Mouse (Mus musculus) MEL (cell line): ENCODE data around the gene Ssr1. TPM values are rescaled to one million over a fixed set of nuclear protein-coding genes. Genes with fewer than 3 reads are reported as not detected.

Source experiments
- DNase-seq: peaks from one replicate; pipeline ENCODE4 v3.0.0; 2011; ENCODE audit warnings: low read depth, low spot score
- H3K27ac ChIP-seq: 2 replicates; pipeline ENCODE4 v1.5.1; 2012; ENCODE audit warnings: low read depth, mild to moderate bottlenecking, control low read depth, low read length, moderate library complexity; ENCODE audit not compliant: control insufficient read depth
- H3K27me3 ChIP-seq, 2 experiments: fragments of 150-350 bp in 1 of 2; sonication (generic) in 1 of 2; 2 replicates each; pipeline ENCODE4 v1.6.1; 2012; ENCODE audit warnings: low read length in 2 of 2, mild to moderate bottlenecking in 2 of 2, improper control_type of control experiment in 1 of 2, moderate library complexity in 1 of 2; ENCODE audit not compliant: insufficient read depth in 2 of 2, control insufficient read depth in 1 of 2
- H3K36me3 ChIP-seq, 2 experiments: 2 replicates each; pipeline ENCODE4 v1.6.1; 2012 to 2014; ENCODE audit warnings: low read length in 2 of 2, improper control_type of control experiment in 1 of 2, inconsistent platforms in 1 of 2, mild to moderate bottlenecking in 1 of 2; ENCODE audit not compliant: insufficient read depth in 2 of 2, control insufficient read depth in 1 of 2
- H3K4me1 ChIP-seq, 2 experiments: fragments of 150-350 bp in 1 of 2; sonication (generic) in 1 of 2; 2 replicates each; pipeline ENCODE4 v1.6.1; 2012; ENCODE audit warnings: low read length in 2 of 2, improper control_type of control experiment in 1 of 2, mild to moderate bottlenecking in 1 of 2; ENCODE audit not compliant: insufficient read depth in 2 of 2, control insufficient read depth in 1 of 2
- H3K4me3 ChIP-seq, 2 experiments: fragments of 150-350 bp in 1 of 2; sonication (generic) in 1 of 2; 2 replicates each; pipeline ENCODE4 v1.5.1; 2012; ENCODE audit warnings: low read depth in 2 of 2, low read length in 2 of 2, mild to moderate bottlenecking in 2 of 2, moderate library complexity in 2 of 2, control low read depth in 1 of 2, improper control_type of control experiment in 1 of 2; ENCODE audit not compliant: control insufficient read depth in 1 of 2, insufficient read depth in 1 of 2
- H3K79me2 ChIP-seq: 2 replicates; pipeline ENCODE4 v1.6.1; 2012; ENCODE audit warnings: mild to moderate bottlenecking, low read length, moderate library complexity; ENCODE audit not compliant: control insufficient read depth, poor library complexity, insufficient read depth
- H3K9ac ChIP-seq: 2 replicates; pipeline ENCODE4 v1.6.1; 2012; ENCODE audit warnings: low read depth, mild to moderate bottlenecking, control low read depth, low read length, moderate library complexity; ENCODE audit not compliant: control insufficient read depth, poor library complexity, severe bottlenecking
- H3K9me3 ChIP-seq: fragments of 150-350 bp; sonication (generic); replicated peaks from 2 replicates; pipeline ENCODE4 v1.6.1; 2012; ENCODE audit warnings: mild to moderate bottlenecking, low read length, improper control_type of control experiment, moderate library complexity; ENCODE audit not compliant: insufficient read depth
- BHLHE40 ChIP-seq: IDR thresholded peaks from 2 replicates; pipeline ENCODE4 v1.6.1; 2012; ENCODE audit warnings: low read depth, mild to moderate bottlenecking, inconsistent platforms, low read length, improper control_type of control experiment, borderline replicate concordance
- E2F4 ChIP-seq: IDR thresholded peaks from 2 replicates; pipeline ENCODE4 v1.6.1; 2011; ENCODE audit warnings: low read depth, low read length, improper control_type of control experiment, borderline replicate concordance
- ETS1 ChIP-seq: IDR thresholded peaks from 2 replicates; pipeline ENCODE4 v1.6.1; 2012; ENCODE audit warnings: low read depth, mild to moderate bottlenecking, inconsistent platforms, low read length, improper control_type of control experiment, moderate library complexity
- GABPA ChIP-seq: IDR thresholded peaks from 2 replicates; pipeline ENCODE4 v1.6.1; 2012; ENCODE audit warnings: low read depth, mild to moderate bottlenecking, inconsistent platforms, low read length, improper control_type of control experiment, moderate library complexity
- GATA1 ChIP-seq: IDR thresholded peaks from 2 replicates; pipeline ENCODE4 v1.6.1; 2011; ENCODE audit warnings: low read depth, low read length, improper control_type of control experiment
- JUND ChIP-seq: IDR thresholded peaks from 2 replicates; pipeline ENCODE4 v1.6.1; 2011; ENCODE audit warnings: low read depth, mild to moderate bottlenecking, improper control_type of control experiment, low read length
- MEF2A ChIP-seq: IDR thresholded peaks from 2 replicates; pipeline ENCODE4 v1.6.1; 2014; ENCODE audit warnings: low read depth, mild to moderate bottlenecking, inconsistent platforms, low read length, improper control_type of control experiment; ENCODE audit not compliant: poor library complexity, insufficient replicate concordance, severe bottlenecking; ENCODE audit errors: extremely low read depth
- MXI1 ChIP-seq: IDR thresholded peaks from 2 replicates; pipeline ENCODE4 v1.6.1; 2011; ENCODE audit warnings: mild to moderate bottlenecking, low read depth, low read length, improper control_type of control experiment
- MYB ChIP-seq: IDR thresholded peaks from 2 replicates; pipeline ENCODE4 v1.6.1; 2011; ENCODE audit warnings: mild to moderate bottlenecking, low read depth, low read length, improper control_type of control experiment
- MYC ChIP-seq: IDR thresholded peaks from 2 replicates; pipeline ENCODE4 v1.6.1; 2011; ENCODE audit warnings: low read depth, mild to moderate bottlenecking, low read length, improper control_type of control experiment, moderate library complexity
- POLR2AphosphoS2 ChIP-seq: IDR thresholded peaks from 2 replicates; pipeline ENCODE4 v1.6.1; 2011; ENCODE audit warnings: low read length, improper control_type of control experiment
- RAD21 ChIP-seq: IDR thresholded peaks from 2 replicates; pipeline ENCODE4 v1.6.1; 2011; ENCODE audit warnings: mild to moderate bottlenecking, low read depth, low read length, improper control_type of control experiment
- RCOR1 ChIP-seq: IDR thresholded peaks from 2 replicates; pipeline ENCODE4 v1.6.1; 2012; ENCODE audit warnings: low read depth, mild to moderate bottlenecking, inconsistent platforms, low read length, improper control_type of control experiment
- SIN3A ChIP-seq: IDR thresholded peaks from 2 replicates; pipeline ENCODE4 v1.6.1; 2012; ENCODE audit warnings: low read length, improper control_type of control experiment, inconsistent platforms
- SMC3 ChIP-seq: IDR thresholded peaks from 2 replicates; pipeline ENCODE4 v1.6.1; 2011; ENCODE audit warnings: low read depth, low read length, improper control_type of control experiment
- TBP ChIP-seq: IDR thresholded peaks from 2 replicates; pipeline ENCODE4 v1.8.0; 2011; ENCODE audit warnings: low read depth, low read length, improper control_type of control experiment
- TCF12 ChIP-seq: IDR thresholded peaks from 2 replicates; pipeline ENCODE4 v1.6.1; 2014; ENCODE audit warnings: low read depth, mild to moderate bottlenecking, inconsistent platforms, low read length, improper control_type of control experiment, moderate library complexity
- UBTF ChIP-seq: IDR thresholded peaks from 2 replicates; pipeline ENCODE4 v1.6.1; 2012; ENCODE audit warnings: low read depth, mild to moderate bottlenecking, inconsistent platforms, low read length, improper control_type of control experiment, moderate library complexity, borderline replicate concordance; ENCODE audit not compliant: insufficient read depth
- polyA plus RNA-seq, 2 experiments: library from polyadenylated mRNA; stranded (reverse) in 1 of 2; unstranded in 1 of 2; fragments of >175 nt in 1 of 2; fragments of >200 nt in 1 of 2; gene quantifications; 2 replicates each; pipeline versions ENCODE4 v1.2.1 to v1.2.4; 2012; ENCODE audit warnings: low replicate concordance in 2 of 2, low read depth in 1 of 2; ENCODE audit not compliant: insufficient read length in 2 of 2, insufficient read depth in 1 of 2, missing spikeins in 1 of 2
- total RNA-seq: library from RNA; depleted of rRNA; stranded (reverse); fragments of 300-350 nt; gene quantifications from 2 replicates; pipeline ENCODE4 v1.2.3, GENCODE M21; 2012

Ssr1 gene
- total and polyA plus RNA-seq, 3 experiments: 30.9 to 104 (median 77.2) TPM

- Histone ChIP-seq H3K36me3 (peaks cover 0 to 8% of the 10 kb centered on the region in 2 experiments; a peak in 2 of 4 replicates), H3K9ac (no peak overlapping the region), H3K4me1 (no peaks in the 10 kb centered on the region), H3K4me3 (no peak overlapping the region), H3K27me3 (no peaks in the 10 kb centered on the region)
- TF ChIP-seq RCOR1 (no peak), MXI1 (no peak), POLR2AphosphoS2 (no peak), MYB (no peak), JUND (no peak), MEF2A (no peak), E2F4 (no peak), GABPA (no peak), MYC (no peak), BHLHE40 (no peak), TCF12 (no peak), ETS1 (no peak), GATA1 (no peak), SMC3 (no peak)
- TF ChIP-seq, all 39 proteins: peak for 0
- H3K27ac ChIP-seq: no peak overlapping the region
- DNase-seq: no peak
- H3K9me3 ChIP-seq: no peaks in the 10 kb centered on the region
- no peaks in the 10 kb centered on the region for H3K79me2 ChIP-seq
Measured at GRCm38 (mm10) chr13:37941950-37942886, 51.8 kb downstream of the Ssr1 start.

GRCm38 (mm10) chr13:37941138-37941645, 52.8 kb downstream of the Ssr1 start:
- Histone ChIP-seq H3K9ac (no peak overlapping the region), H3K4me1 (no peaks in the 10 kb centered on the region), H3K27ac (no peak overlapping the region), H3K4me3 (no peak overlapping the region), H3K36me3 (peaks cover 0 to 14% of the 10 kb centered on the region in 2 experiments; a peak in 2 of 4 replicates), H3K27me3 (no peaks in the 10 kb centered on the region), H3K79me2 (no peaks in the 10 kb centered on the region), H3K9me3 (no peaks in the 10 kb centered on the region)
- no peak for DNase-seq
- TF ChIP-seq MXI1 (no peak), UBTF (no peak), TBP (no peak), SIN3A (no peak), E2F4 (no peak), RAD21 (no peak)
